Mouse (Mus musculus): ENCODE measurements around the gene Shisal2b. TPM values are rescaled to one million over a fixed set of nuclear protein-coding genes. Genes with fewer than 3 reads are reported as not detected.

Gene Shisal2b
- polyA plus RNA-seq, 1 experiment from 2014 or later = 0.54 TPM

GRCm38 (mm10) chr13:104816635-104817571 lies 46.8 kb downstream of the Shisal2b start, which contains the start of gene Cwc27:
Cwc27 (minus strand) TSS chr13:104817142.
- no peaks in the 10 kb centered on the region for H3K9me3 ChIP-seq (ENCODE audit: low read depth, low read length)
- no peaks in the 10 kb centered on the region for H3K27me3 ChIP-seq (ENCODE audit: insufficient read depth, low read length)
- DNase-seq (peak; percentile 93), ATAC-seq (ENCODE audit: insufficient read depth) (peak; percentile 97)
- WGBS = under 1% methylated on average over 50 of the region's 50 CpGs
- no peak for TF ChIP-seq CTCF (IDR thresholded peaks at IDR 0.05; ENCODE audit: low read depth)
- H3K4me2 ChIP-seq = peak within 1 kb of the TSS; percentile 72
- H3K27ac ChIP-seq (ENCODE audit: low read depth) = peak within 1 kb of the TSS; percentile 65
- no peaks in the 10 kb centered on the region for H3K36me3 ChIP-seq (ENCODE audit: insufficient read depth)
- peaks cover 6% of the 10 kb centered on the region for H3K4me1 ChIP-seq (ENCODE audit: insufficient read depth)
- H3K9ac ChIP-seq = peak within 1 kb of the TSS; percentile 90
- H3K4me3 ChIP-seq (ENCODE audit: low read depth, low read length) = peak within 1 kb of the TSS; percentile 58

- DNase-seq = peak; percentile 45
- WGBS = 7% methylated on average over 8 of the region's 8 CpGs
Measured at GRCm38 (mm10) chr13:104816270-104816634, 47.4 kb downstream of the Shisal2b start.

GRCm38 (mm10) chr13:104805681-104806080 lies 58.0 kb downstream of the Shisal2b start:
- Histone ChIP-seq H3K27ac (ENCODE audit: low read depth) (no peak overlapping the region), H3K9ac (no peak overlapping the region), H3K36me3 (ENCODE audit: insufficient read depth) (peaks cover 33% of the 10 kb centered on the region), H3K4me1 (ENCODE audit: insufficient read depth) (no peaks in the 10 kb centered on the region), H3K27me3 (ENCODE audit: insufficient read depth, low read length) (no peaks in the 10 kb centered on the region), H3K9me3 (ENCODE audit: low read depth, low read length) (no peaks in the 10 kb centered on the region), H3K4me3 (ENCODE audit: low read depth, low read length) (no peak overlapping the region), H3K4me2 (no peak overlapping the region)
- DNase-seq = peak; percentile 83
- WGBS = 50% methylated on average over 3 of the region's 3 CpGs
- ATAC-seq (ENCODE audit: insufficient read depth) = no peak
- TF ChIP-seq CTCF (IDR thresholded peaks at IDR 0.05; ENCODE audit: low read depth) = peak; percentile 61

More at GRCm38 (mm10) chr13:104816270-104816634, 47.4 kb downstream of the Shisal2b start:
- H3K27ac ChIP-seq (ENCODE audit: low read depth) = peak overlapping the region; percentile 65; the same call in 1 of the 2 replicates
- no peak for ATAC-seq (ENCODE audit: insufficient read depth)
- H3K4me1 ChIP-seq (ENCODE audit: insufficient read depth) = peaks cover 6% of the 10 kb centered on the region
- no peaks in the 10 kb centered on the region for H3K27me3 ChIP-seq (ENCODE audit: insufficient read depth, low read length)
- no peaks in the 10 kb centered on the region for H3K36me3 ChIP-seq (ENCODE audit: insufficient read depth)
- peak overlapping the region; percentile 90 for H3K9ac ChIP-seq
- H3K4me2 ChIP-seq = peak overlapping the region; percentile 72
- peak overlapping the region; percentile 58 for H3K4me3 ChIP-seq (ENCODE audit: low read depth, low read length)
- no peaks in the 10 kb centered on the region for H3K9me3 ChIP-seq (ENCODE audit: low read depth, low read length)
- 0 out of 2 replicates have a peak, but pooled peaks have one; percentile 9 for TF ChIP-seq CTCF (IDR thresholded peaks at IDR 0.05; ENCODE audit: low read depth)

- no peak overlapping the region for H3K9ac ChIP-seq
- peaks cover 32% of the 10 kb centered on the region for H3K36me3 ChIP-seq (ENCODE audit: insufficient read depth)
- WGBS = 79% methylated on average over 7 of the region's 7 CpGs
- TF ChIP-seq CTCF (IDR thresholded peaks at IDR 0.05; ENCODE audit: low read depth) = no peak
- H3K4me2 ChIP-seq = no peak overlapping the region
- no peak for DNase-seq
- no peaks in the 10 kb centered on the region for H3K4me1 ChIP-seq (ENCODE audit: insufficient read depth)
- H3K4me3 ChIP-seq (ENCODE audit: low read depth, low read length) = no peak overlapping the region
- no peaks in the 10 kb centered on the region for H3K27me3 ChIP-seq (ENCODE audit: insufficient read depth, low read length)
- ATAC-seq (ENCODE audit: insufficient read depth) = no peak
- no peak overlapping the region for H3K27ac ChIP-seq (ENCODE audit: low read depth)
- no peaks in the 10 kb centered on the region for H3K9me3 ChIP-seq (ENCODE audit: low read depth, low read length)
Measured at GRCm38 (mm10) chr13:104799566-104800182, 64.0 kb downstream of the Shisal2b start.

- no peak for ATAC-seq (ENCODE audit: insufficient read depth)
- Histone ChIP-seq H3K9me3 (ENCODE audit: low read depth, low read length) (no peaks in the 10 kb centered on the region), H3K9ac (no peak overlapping the region), H3K27me3 (ENCODE audit: insufficient read depth, low read length) (no peaks in the 10 kb centered on the region), H3K4me2 (no peak overlapping the region), H3K4me1 (ENCODE audit: insufficient read depth) (no peaks in the 10 kb centered on the region), H3K27ac (ENCODE audit: low read depth) (no peak overlapping the region), H3K36me3 (ENCODE audit: insufficient read depth) (peaks cover 36% of the 10 kb centered on the region), H3K4me3 (ENCODE audit: low read depth, low read length) (no peak overlapping the region)
- 90% methylated on average over 8 of the region's 8 CpGs for WGBS
- DNase-seq = no peak
- TF ChIP-seq CTCF (IDR thresholded peaks at IDR 0.05; ENCODE audit: low read depth) = no peak
Measured at GRCm38 (mm10) chr13:104799067-104799466, 64.6 kb downstream of the Shisal2b start.

Other genes starting within 250 kb of the Shisal2b start
- gene Srek1ip1, start 71.4 kb downstream of the Shisal2b start, polyA plus RNA-seq (2014; fragmentation: Nextera tagmentation; extraction: Ambion mirVana) = 21.6 and 22.8 TPM in 2 replicates
- 30.6 and 33.7 TPM in 2 replicates for gene Cwc27, start 46.8 kb downstream of the Shisal2b start, polyA plus RNA-seq (2014; fragmentation: Nextera tagmentation; extraction: Ambion mirVana)
- 0.81 and 0.83 TPM in 2 replicates for gene Rgs7bp, start 191.0 kb upstream of the Shisal2b start, polyA plus RNA-seq (2014; fragmentation: Nextera tagmentation; extraction: Ambion mirVana)
- gene 4933425L06Rik, start 218.2 kb upstream of the Shisal2b start, polyA plus RNA-seq (2014; fragmentation: Nextera tagmentation; extraction: Ambion mirVana) = not detected in 2 replicates